Mouse (Mus musculus): ENCODE measurements around the gene Gm10717. TPM values are rescaled to one million over a fixed set of nuclear protein-coding genes. Genes with fewer than 3 reads are reported as not detected.
A peak's percentile ranks its signal among the peaks of the same experiment; 100 is the strongest.
"Not testable (repeated sequence)": the region's sequence is repeated elsewhere in the genome, so short reads cannot be mapped to it uniquely, and the experiment has no call there.

The Gm10717 gene
- total RNA-seq, 2 experiments from 2014 or later = 0.68 TPM; not detected in 1

- DNase-seq (ENCODE audit: low spot score in 2 of 2) = peak; percentile 8 to 34
- intact Hi-C loops (cut with DNase I) = not testable (repeated sequence)
Measured at GRCm38 (mm10) chr9:3023312-3023984, 1.8 kb upstream of the Gm10717 start, which contains the start of gene Gm10718. Gm10718 (plus strand) TSS chr9:3023547.

DNA sequence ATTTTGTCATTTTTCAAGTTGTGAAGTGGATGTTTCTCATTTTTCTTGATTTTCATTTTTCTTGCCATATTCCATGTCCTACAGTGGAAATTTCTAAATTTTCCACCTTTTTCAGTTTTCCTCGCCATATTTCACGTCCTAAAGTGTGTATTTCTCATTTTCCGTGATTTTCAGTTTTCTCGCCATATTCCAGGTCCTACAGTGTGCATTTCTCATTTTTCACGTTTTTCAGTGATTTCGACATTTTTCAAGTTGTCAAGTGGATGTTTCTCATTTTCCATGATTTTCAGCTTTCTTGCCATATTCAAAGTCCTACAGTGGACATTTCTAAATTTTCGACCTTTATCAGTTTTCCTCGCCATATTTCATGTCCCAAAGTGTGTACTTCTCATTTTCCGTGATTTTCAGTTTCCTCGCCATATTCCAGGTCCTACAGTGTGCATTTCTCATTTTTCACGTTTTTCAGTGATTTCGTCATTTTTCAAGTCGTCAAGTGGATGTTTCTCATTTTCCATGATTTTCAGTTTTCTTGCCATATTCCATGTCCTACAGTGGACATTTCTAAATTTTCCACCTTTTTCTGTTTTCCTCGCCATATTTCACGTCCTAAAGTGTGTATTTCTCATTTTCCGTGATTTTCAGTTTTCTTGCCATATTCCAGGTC, 1.1 kb upstream of the Gm10717 start:
- intact Hi-C loops (cut with DNase I) = not testable (repeated sequence)

DNA sequence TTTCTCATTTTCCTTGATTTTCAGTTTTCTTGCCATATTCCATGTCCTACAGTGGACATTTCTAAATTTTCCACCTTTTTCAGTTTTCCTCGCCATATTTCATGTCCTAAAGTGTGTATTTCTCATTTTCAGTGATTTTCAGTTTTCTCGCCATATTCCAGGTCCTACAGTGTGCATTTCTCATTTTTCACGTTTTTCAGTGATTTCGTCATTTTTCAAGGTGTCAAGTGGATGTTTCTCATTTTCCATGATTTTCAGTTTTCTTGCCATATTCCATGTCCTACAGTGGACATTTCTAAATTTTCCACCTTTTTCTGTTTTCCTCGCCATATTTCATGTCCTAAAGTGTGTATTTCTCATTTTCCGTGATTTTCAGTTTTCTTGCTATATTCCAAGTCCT, 436 bp downstream of the Gm10717 start:
- peak; percentile 63 to 89 for DNase-seq (ENCODE audit: low spot score in 2 of 2)
- intact Hi-C loops (cut with DNase I) = not testable (repeated sequence)

More for the DNA sequence above, 1.1 kb upstream of the Gm10717 start:
- peak; percentile 72 to 86 for DNase-seq (ENCODE audit: low spot score in 2 of 2)

- DNase-seq (ENCODE audit: low spot score in 2 of 2); intact Hi-C loops (cut with DNase I): not testable (repeated sequence)
Measured at GRCm38 (mm10) chr9:3026136-3026535, 919 bp downstream of the Gm10717 start.

DNA sequence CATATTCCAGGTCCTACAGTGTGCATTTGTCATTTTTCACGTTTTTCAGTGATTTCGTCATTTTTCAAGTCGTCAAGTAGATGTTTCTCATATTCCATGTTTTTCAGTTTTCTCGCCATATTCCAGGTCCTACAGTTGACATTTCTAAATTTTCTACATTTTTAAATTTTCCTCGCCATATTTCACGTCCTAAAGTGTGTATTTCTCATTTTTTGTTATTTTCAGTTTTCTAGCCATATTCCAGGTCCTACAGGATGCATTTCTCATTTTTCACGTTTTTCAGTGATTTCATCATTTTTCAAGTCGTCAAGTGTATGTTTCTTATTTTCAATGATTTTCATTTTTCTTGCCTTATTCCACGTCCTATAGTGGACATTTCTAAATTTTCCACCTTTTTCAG, 1.5 kb downstream of the Gm10717 start:
- intact Hi-C loops (cut with DNase I) = not testable (repeated sequence)

DNA sequence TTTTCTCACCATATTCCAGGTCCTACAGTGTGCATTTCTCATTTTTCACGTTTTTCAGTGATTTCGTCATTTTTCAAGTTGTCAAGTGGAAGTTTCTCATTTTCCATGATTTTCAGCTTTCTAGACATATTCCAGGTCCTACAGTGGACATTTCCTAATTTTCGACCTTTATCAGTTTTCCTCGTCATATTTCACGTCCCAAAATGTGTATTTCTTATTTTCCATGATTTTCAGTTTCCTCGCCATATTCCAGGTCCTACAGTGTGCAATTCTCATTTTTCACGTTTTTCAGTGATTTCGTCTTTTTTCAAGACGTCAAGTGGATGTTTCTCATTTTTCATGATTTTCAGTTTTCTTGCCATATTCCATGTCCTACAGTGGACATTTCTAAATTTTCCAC, 2.0 kb downstream of the Gm10717 start:
- DNase-seq (ENCODE audit: low spot score in 2 of 2); intact Hi-C loops (cut with DNase I): not testable (repeated sequence)

More for the DNA sequence above, 1.5 kb downstream of the Gm10717 start:
- DNase-seq (ENCODE audit: low spot score in 2 of 2) = not testable (repeated sequence)

DNA sequence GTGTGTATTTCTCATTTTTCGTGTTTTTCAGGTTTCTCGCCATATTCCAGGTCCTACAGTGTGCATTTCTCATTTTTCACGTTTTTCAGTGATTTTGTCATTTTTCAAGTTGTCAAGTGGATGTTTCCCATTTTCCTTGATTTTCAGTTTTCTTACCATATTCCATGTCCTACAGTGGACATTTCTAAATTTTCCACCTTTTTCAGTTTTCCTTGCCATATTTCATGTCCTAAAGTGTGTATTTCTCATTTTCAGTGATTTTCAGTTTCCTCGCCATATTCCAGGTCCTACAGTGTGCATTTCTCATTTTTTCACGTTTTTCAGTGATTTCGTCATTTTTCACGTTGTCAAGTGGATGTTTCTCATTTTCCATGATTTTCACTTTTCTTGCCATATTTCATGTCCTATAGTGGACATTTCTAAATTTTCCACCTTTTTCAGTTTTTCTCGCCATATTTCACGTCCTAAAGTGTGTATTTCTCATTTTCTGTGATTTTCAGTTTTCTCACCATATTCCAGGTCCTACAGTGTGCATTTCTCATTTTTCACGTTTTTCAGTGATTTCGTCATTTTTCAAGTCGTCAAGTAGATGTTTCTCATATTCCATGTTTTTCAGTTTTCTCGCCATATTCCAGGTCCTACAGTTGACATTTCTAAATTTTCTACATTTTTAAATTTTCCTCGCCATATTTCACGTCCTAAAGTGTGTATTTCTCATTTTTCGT, 4.2 kb downstream of the Gm10717 start:
- intact Hi-C loops (cut with DNase I) = not testable (repeated sequence)

DNA sequence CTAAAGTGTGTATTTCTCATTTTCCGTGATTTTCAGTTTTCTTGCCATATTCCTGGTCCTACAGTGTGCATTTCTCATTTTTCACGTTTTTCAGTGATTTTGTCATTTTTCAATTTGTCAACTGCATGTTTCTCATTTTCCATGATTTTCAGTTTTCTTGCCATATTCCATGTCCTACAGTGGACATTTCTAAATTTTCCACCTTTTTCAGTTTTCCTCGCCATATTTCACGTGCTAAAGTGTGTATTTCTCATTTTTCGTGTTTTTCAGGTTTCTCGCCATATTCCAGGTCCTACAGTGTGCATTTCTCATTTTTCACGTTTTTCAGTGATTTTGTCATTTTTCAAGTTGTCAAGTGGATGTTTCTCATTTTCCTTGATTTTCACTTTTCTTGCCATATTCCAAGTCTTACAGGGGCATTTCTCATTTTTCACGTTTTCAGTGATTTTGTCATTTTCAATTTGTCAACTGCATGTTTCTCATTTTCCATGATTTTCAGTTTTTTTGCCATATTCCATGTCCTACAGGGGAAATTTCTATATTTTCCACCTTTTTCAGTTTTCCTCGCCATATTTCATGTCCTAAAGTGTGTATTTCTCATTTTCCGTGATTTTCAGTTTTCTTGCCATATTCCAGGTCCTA, 5.6 kb downstream of the Gm10717 start:
- intact Hi-C loops (cut with DNase I) = not testable (repeated sequence)

More for the DNA sequence above, 4.2 kb downstream of the Gm10717 start:
- DNase-seq (ENCODE audit: low spot score in 2 of 2) = peak; percentile 36 to 57

DNA sequence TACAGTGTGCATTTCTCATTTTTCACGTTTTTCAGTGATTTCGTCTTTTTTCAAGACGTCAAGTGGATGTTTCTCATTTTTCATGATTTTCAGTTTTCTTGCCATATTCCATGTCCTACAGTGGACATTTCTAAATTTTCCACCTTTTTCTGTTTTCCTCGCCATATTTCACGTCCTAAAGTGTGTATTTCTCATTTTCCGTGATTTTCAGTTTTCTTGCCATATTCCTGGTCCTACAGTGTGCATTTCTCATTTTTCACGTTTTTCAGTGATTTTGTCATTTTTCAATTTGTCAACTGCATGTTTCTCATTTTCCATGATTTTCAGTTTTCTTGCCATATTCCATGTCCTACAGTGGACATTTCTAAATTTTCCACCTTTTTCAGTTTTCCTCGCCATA, 9.1 kb downstream of the Gm10717 start, which contains the start of gene Gm17535:
Gene Gm17535, plus strand, starts transcription at position 301 of the 400 bp plus-strand sequence.
- DNase-seq (ENCODE audit: low spot score in 2 of 2); intact Hi-C loops (cut with DNase I): not testable (repeated sequence)

More for the DNA sequence above, 5.6 kb downstream of the Gm10717 start:
- not testable (repeated sequence) for DNase-seq (ENCODE audit: low spot score in 2 of 2)

DNA sequence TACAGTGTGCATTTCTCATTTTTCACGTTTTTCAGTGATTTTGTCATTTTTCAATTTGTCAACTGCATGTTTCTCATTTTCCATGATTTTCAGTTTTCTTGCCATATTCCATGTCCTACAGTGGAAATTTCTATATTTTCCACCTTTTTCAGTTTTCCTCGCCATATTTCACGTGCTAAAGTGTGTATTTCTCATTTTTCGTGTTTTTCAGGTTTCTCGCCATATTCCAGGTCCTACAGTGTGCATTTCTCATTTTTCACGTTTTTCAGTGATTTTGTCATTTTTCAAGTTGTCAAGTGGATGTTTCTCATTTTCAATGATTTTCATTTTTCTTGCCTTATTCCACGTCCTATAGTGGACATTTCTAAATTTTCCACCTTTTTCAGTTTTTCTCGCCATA, 11.4 kb downstream of the Gm10717 start, which contains the start of gene Gm10715:
Gene Gm10715, plus strand, starts transcription at position 301 of the 400 bp plus-strand sequence.
- intact Hi-C loops (cut with DNase I); DNase-seq (ENCODE audit: low spot score in 2 of 2): not testable (repeated sequence)

DNA sequence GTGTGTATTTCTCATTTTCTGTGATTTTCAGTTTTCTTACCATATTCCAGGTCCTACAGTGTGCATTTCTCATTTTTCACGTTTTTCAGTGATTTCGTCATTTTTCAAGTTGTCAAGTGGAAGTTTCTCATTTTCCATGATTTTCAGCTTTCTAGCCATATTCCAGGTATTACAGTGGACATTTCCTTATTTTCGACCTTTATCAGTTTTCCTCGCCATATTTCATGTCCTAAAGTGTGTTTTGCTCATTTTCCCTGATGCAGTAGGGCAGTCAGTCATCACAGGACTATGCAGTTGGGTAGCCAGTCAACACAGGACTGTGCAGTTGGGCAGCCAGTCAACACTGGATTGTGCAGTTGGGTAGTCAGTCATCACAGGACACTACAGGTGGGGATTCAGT, 12.9 kb downstream of the Gm10717 start:
- intact Hi-C loops (cut with DNase I) = not testable (repeated sequence)

More for the DNA sequence above, 12.9 kb downstream of the Gm10717 start:
- DNase-seq (ENCODE audit: low spot score in 2 of 2) = not testable (repeated sequence)

Small RNA genes lying within 50 kb of the gene (microRNA-seq; reads per million reads assigned to microRNA genes)
- 0 reads per million in 2 experiments for gene Mir101c

Other genes starting within 250 kb of the Gm10717 start
- not detected for gene Gm10722, start 24.5 kb upstream of the Gm10717 start, total RNA-seq (2021)
- not detected for gene Gm11168, start 22.1 kb upstream of the Gm10717 start, total RNA-seq (2021)
- not detected for gene Gm10721, start 12.3 kb upstream of the Gm10717 start, total RNA-seq (2021)
- not detected for gene Gm10720, start 9.8 kb upstream of the Gm10717 start, total RNA-seq (2021)
- 1 to 10 TPM in 1 of 2 experiments, not detected in 1; 1.5 TPM for gene Gm10719, start 8.0 kb upstream of the Gm10717 start, total RNA-seq (2021)
- gene Gm10718, start 1.9 kb upstream of the Gm10717 start, total RNA-seq (2021) = under 1 TPM in 1 of 2 experiments, not detected in 1; 0.72 TPM
- not detected for gene Gm17535, start 9.2 kb downstream of the Gm10717 start, total RNA-seq (2021)
- not detected for gene Gm10715, start 11.5 kb downstream of the Gm10717 start, total RNA-seq (2021)

All from left cerebral cortex, postnatal 14 days (tissue).